Mouse (Mus musculus) stomach, adult 2 months (tissue): ENCODE data around the gene Lhx8. TPM values are rescaled to one million over a fixed set of nuclear protein-coding genes. Genes with fewer than 3 reads are reported as not detected.

Experiments used
- polyA plus RNA-seq: library from polyadenylated mRNA; depleted of rRNA; stranded (reverse); fragments of >200 nt; gene quantifications from 2 replicates; pipeline ENCODE4 v1.2.3, GENCODE M21; 2012; rRNA removed

The Lhx8 gene
- not detected in 2 replicates for polyA plus RNA-seq

GRCm38 (mm10) chr3:154330181-154331002 lies at the start of gene Lhx8:
Lhx8 (minus strand) TSS chr3:154330659.

